ENCODE assay signal across 8 mouse cellular contexts in the genomic region with DNA sequence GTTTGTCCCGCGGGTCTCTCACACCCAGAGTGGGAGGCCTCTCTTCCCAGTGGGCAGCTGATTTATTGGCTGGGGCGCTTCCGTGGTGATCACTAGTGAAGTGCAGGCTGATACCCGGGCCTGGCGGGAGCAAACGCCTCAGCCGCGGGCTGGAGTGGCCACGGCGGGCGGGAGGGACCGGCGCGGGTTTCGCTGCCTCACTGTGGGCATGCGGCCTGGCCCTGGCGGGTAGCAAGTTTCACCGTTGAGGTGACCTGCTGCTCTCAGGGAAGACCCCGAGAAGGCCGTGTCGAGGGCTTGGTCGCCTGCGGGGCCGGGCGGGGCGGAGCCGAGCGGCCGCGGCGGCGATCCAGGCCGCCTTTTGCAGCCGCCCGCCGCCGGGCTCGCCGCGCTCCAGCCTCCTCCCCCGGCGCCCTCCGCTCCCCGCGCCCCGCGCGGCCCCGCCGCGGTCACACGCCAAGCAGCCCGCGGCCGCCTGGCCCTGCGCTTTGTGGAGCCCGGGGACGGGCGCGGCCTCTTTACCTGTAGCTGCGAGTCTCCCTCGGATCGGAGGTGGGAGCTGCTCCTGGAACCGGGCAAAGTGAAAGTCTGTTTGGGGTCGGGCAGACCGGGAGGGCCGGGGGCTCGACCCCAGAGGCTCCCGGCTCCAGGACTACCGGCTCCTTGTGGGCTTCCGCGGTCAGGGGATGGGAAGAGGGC.
A peak's percentile ranks its signal among the peaks of the same experiment; 100 is the strongest.
DNase-seq lines count a peak whose midpoint lies in the region; ATAC-seq and TF ChIP-seq lines count a peak whose summit lies in the region.

No protein-coding gene starts in this region.

- H3K79me2 ChIP-seq in C2C12 (ENCODE audit: control insufficient read depth, insufficient read depth) = peaks cover 48% of the 10 kb centered on the region

- peak; percentile 90 for ATAC-seq in kidney, embryonic 14.5 days (ENCODE audit: low FRiP score, low TSS enrichment)
- peak; percentile 87 for ATAC-seq in liver, embryonic 13.5 days (ENCODE audit: low read depth)

- WGBS in heart, embryonic 10.5 days = 3% methylated on average over 60 of the region's 73 CpGs
- under 1% methylated on average over 63 of the region's 73 CpGs for WGBS in kidney, embryonic 14.5 days
- WGBS in liver, embryonic 13.5 days (ENCODE audit: insufficient replicate concordance) = under 1% methylated on average over 49 of the region's 73 CpGs

- H3K27me3 ChIP-seq in C2C12 (ENCODE audit: control insufficient read depth, insufficient read depth, insufficient read length) = no peaks in the 10 kb centered on the region
- H3K27me3 ChIP-seq in heart, embryonic 10.5 days (ENCODE audit: insufficient read depth, poor library complexity, severe bottlenecking) = no peaks in the 10 kb centered on the region
- H3K27me3 ChIP-seq in kidney, embryonic 14.5 days (ENCODE audit: control insufficient read depth, insufficient read depth, low read length) = no peaks in the 10 kb centered on the region
- no peaks in the 10 kb centered on the region for H3K27me3 ChIP-seq in liver, embryonic 13.5 days
- H3K27me3 ChIP-seq in splenic B cell, adult 2 months (ENCODE audit: control insufficient read depth, insufficient read depth, low read length, poor library complexity, severe bottlenecking) = no peaks in the 10 kb centered on the region

- peaks cover 26% of the 10 kb centered on the region for H3K79me3 ChIP-seq in C2C12 (ENCODE audit: low read depth)

- H3K9ac ChIP-seq in kidney, embryonic 14.5 days (ENCODE audit: low read depth, low read length) = peak overlapping the region; percentile 79
- H3K9ac ChIP-seq in liver, embryonic 13.5 days = peak overlapping the region; percentile 95

- peak overlapping the region; percentile 99 for H3ac ChIP-seq in C2C12 (ENCODE audit: control insufficient read depth, insufficient read length, low read depth)

- peak overlapping the region; percentile 86 for H3K4me3 ChIP-seq in C2C12 (ENCODE audit: insufficient read depth, poor library complexity, severe bottlenecking)
- peak overlapping the region; percentile 75 for H3K4me3 ChIP-seq in bone marrow macrophage, adult 2 months (ENCODE audit: insufficient read depth, low read length)
- H3K4me3 ChIP-seq in embryonic fibroblast, embryonic 13.5 days (ENCODE audit: insufficient read depth, low read length) = peak overlapping the region; percentile 78
- H3K4me3 ChIP-seq in heart, embryonic 10.5 days = peak overlapping the region; percentile 98
- H3K4me3 ChIP-seq in kidney, embryonic 14.5 days (ENCODE audit: low read length) = peak overlapping the region; percentile 61
- H3K4me3 ChIP-seq in liver, embryonic 13.5 days (replicated peaks) = peak overlapping the region; percentile 88

- no peak for TF ChIP-seq CTCF in C2C12 (IDR thresholded peaks at IDR 0.05; ENCODE audit: control insufficient read depth, insufficient read depth, insufficient read length)
- no peak for TF ChIP-seq CTCF in bone marrow macrophage, adult 2 months (IDR thresholded peaks at IDR 0.05; ENCODE audit: low read depth, low read length)
- TF ChIP-seq CTCF in embryonic fibroblast, embryonic 13.5 days (IDR thresholded peaks at IDR 0.05; ENCODE audit: borderline replicate concordance, insufficient read depth, low read length) = no peak

- TF ChIP-seq POLR2A in bone marrow macrophage, adult 2 months (IDR thresholded peaks at IDR 0.05; ENCODE audit: borderline replicate concordance, low read depth, low read length) = no peak
- peak; percentile 39 for TF ChIP-seq POLR2A in embryonic fibroblast, embryonic 13.5 days (IDR thresholded peaks at IDR 0.05; ENCODE audit: low read depth, low read length)

- peaks cover 22% of the 10 kb centered on the region for H3K36me3 ChIP-seq in C2C12 (ENCODE audit: control insufficient read depth, insufficient read depth)
- peaks cover 15% of the 10 kb centered on the region for H3K36me3 ChIP-seq in heart, embryonic 10.5 days
- peaks cover 4% of the 10 kb centered on the region; the same call in 1 of the 2 replicates for H3K36me3 ChIP-seq in kidney, embryonic 14.5 days (ENCODE audit: control insufficient read depth, insufficient read depth, low read length)
- 0 out of 2 replicates have a peak, but pooled peaks cover 9% of the 10 kb centered on the region for H3K36me3 ChIP-seq in liver, embryonic 13.5 days
- H3K36me3 ChIP-seq in splenic B cell, adult 2 months (ENCODE audit: control insufficient read depth, insufficient read depth, low read length, poor library complexity, severe bottlenecking) = peaks cover 10% of the 10 kb centered on the region

- H3K27ac ChIP-seq in bone marrow macrophage, adult 2 months (ENCODE audit: insufficient read depth, low read depth, low read length) = peak overlapping the region; percentile 94
- H3K27ac ChIP-seq in embryonic fibroblast, embryonic 13.5 days (ENCODE audit: insufficient read depth, low read length) = peak overlapping the region; percentile 77
- peak overlapping the region; percentile 93 for H3K27ac ChIP-seq in heart, embryonic 10.5 days
- peak overlapping the region; percentile 85 for H3K27ac ChIP-seq in kidney, embryonic 14.5 days (ENCODE audit: low read depth, low read length)
- peak overlapping the region; percentile 88 for H3K27ac ChIP-seq in liver, embryonic 13.5 days

- DNase-seq in heart, embryonic 10.5 days (ENCODE audit: low spot score) = peak; percentile 90
- peak; percentile 65 for DNase-seq in liver, embryonic 13.5 days
- peak; percentile 48 to 62 for DNase-seq in natural killer cell, adult 2 months (ENCODE audit: low spot score in 2 of 2)
- DNase-seq in splenic B cell, adult 2 months (ENCODE audit: low read depth, low spot score) = peak; percentile 65

- peaks cover 43% of the 10 kb centered on the region for H3K4me1 ChIP-seq in bone marrow macrophage, adult 2 months (ENCODE audit: control insufficient read depth, insufficient read depth, low read length)
- peaks cover 8% of the 10 kb centered on the region for H3K4me1 ChIP-seq in embryonic fibroblast, embryonic 13.5 days (ENCODE audit: control insufficient read depth, insufficient read depth, low read length)
- H3K4me1 ChIP-seq in heart, embryonic 10.5 days = peaks cover 38% of the 10 kb centered on the region
- peaks cover 35% of the 10 kb centered on the region for H3K4me1 ChIP-seq in kidney, embryonic 14.5 days (ENCODE audit: control insufficient read depth, insufficient read depth, low read length)
- peaks cover 72% of the 10 kb centered on the region for H3K4me1 ChIP-seq in liver, embryonic 13.5 days (replicated peaks)

- H3K9me3 ChIP-seq in heart, embryonic 10.5 days = no peaks in the 10 kb centered on the region
- no peaks in the 10 kb centered on the region for H3K9me3 ChIP-seq in kidney, embryonic 14.5 days (ENCODE audit: control insufficient read depth, low read length)
- H3K9me3 ChIP-seq in liver, embryonic 13.5 days (replicated peaks) = no peaks in the 10 kb centered on the region

- peak overlapping the region; percentile 82 for H3K4me2 ChIP-seq in kidney, embryonic 14.5 days (replicated peaks; ENCODE audit: low read depth, low read length)
- H3K4me2 ChIP-seq in liver, embryonic 13.5 days = peak overlapping the region; percentile 96

TF ChIP-seq in C2C12, 6 proteins besides CTCF, POLR2A, EP300 and RAD21:
- no peak for TF ChIP-seq CEBPB (IDR thresholded peaks at IDR 0.05; ENCODE audit: low read depth)
- TF ChIP-seq MAX (IDR thresholded peaks at IDR 0.05) = no peak
- no peak for TF ChIP-seq MYOD1 (IDR thresholded peaks at IDR 0.05; ENCODE audit: control insufficient read depth, insufficient read length, low read depth)
- TF ChIP-seq USF1 (IDR thresholded peaks at IDR 0.05; ENCODE audit: low read depth) = no peak
- TF ChIP-seq FOSL1 (IDR thresholded peaks at IDR 0.05; ENCODE audit: insufficient read depth, low read length, poor library complexity, severe bottlenecking) = no peak

Comparison
In these comparisons a context has a peak if more than half of its experiments do, and no peak if none do; other contexts are left out.
1. Peak in every context shown above with its lines: DNase-seq, ATAC-seq, H3K4me3 ChIP-seq and H3K27ac ChIP-seq.